In genomic region chr2:32362817-32363340, GRCm38 (mm10) we compare ENCODE assay signal across 8 mouse cellular contexts. TPM values are rescaled to one million over a fixed set of nuclear protein-coding genes. Genes with fewer than 3 reads are reported as not detected.
DNase-seq lines count a peak whose midpoint lies in the region; ATAC-seq lines count a peak whose summit lies in the region.

No protein-coding gene starts in this region.

- H3K9ac ChIP-seq in intestine, embryonic 15.5 days = peak overlapping the region; percentile 82
- peak overlapping the region; percentile 93 for H3K9ac ChIP-seq in midbrain, embryonic 11.5 days (ENCODE audit: low read length)

- peak overlapping the region; percentile 85 for H3K4me2 ChIP-seq in intestine, embryonic 15.5 days (replicated peaks)
- H3K4me2 ChIP-seq in midbrain, embryonic 11.5 days = peak overlapping the region; percentile 90

- peaks cover 16% of the 10 kb centered on the region; the same call in 1 of the 2 replicates for H3K36me3 ChIP-seq in intestine, embryonic 15.5 days
- H3K36me3 ChIP-seq in midbrain, embryonic 11.5 days (ENCODE audit: control insufficient read depth, insufficient read depth, low read length) = peaks cover 7% of the 10 kb centered on the region

- no peaks in the 10 kb centered on the region for H3K9me3 ChIP-seq in intestine, embryonic 15.5 days
- H3K9me3 ChIP-seq in midbrain, embryonic 11.5 days (ENCODE audit: control insufficient read depth, low read length) = no peaks in the 10 kb centered on the region

- ATAC-seq in intestine, embryonic 15.5 days = peak; percentile 90
- ATAC-seq in midbrain, embryonic 11.5 days (ENCODE audit: low FRiP score) = peak; percentile 81

- H3K27ac ChIP-seq in intestine, embryonic 15.5 days = peak overlapping the region; percentile 95
- H3K27ac ChIP-seq in midbrain, embryonic 11.5 days (ENCODE audit: low read depth, low read length) = peak overlapping the region; percentile 64

- peak; percentile 95 to 98 for DNase-seq in adrenal gland, adult (ENCODE audit: inconsistent age in 2 of 2, low spot score in 1 of 2)
- peak; percentile 84 for DNase-seq in embryo, embryonic 10 days (ENCODE audit: low spot score)
- DNase-seq in gastrocnemius, postnatal 25 days = peak; percentile 93
- peak; percentile 90 for DNase-seq in left cerebral cortex, postnatal 4 days
- peak; percentile 100 for DNase-seq in midbrain, embryonic 11.5 days (ENCODE audit: low spot score, missing footprints)
- DNase-seq in right cerebral cortex, postnatal 4 days = peak; percentile 89
- DNase-seq in yolk sac, embryonic 10.5 days (ENCODE audit: low spot score) = peak; percentile 92

- peaks cover 23% of the 10 kb centered on the region for H3K4me1 ChIP-seq in intestine, embryonic 15.5 days (replicated peaks)
- peaks cover 13% of the 10 kb centered on the region for H3K4me1 ChIP-seq in midbrain, embryonic 11.5 days (ENCODE audit: control insufficient read depth, insufficient read depth, low read length)

- no peaks in the 10 kb centered on the region for H3K27me3 ChIP-seq in intestine, embryonic 15.5 days (replicated peaks)
- peaks cover 7% of the 10 kb centered on the region; the same call in 1 of the 2 replicates for H3K27me3 ChIP-seq in midbrain, embryonic 11.5 days (ENCODE audit: control insufficient read depth, insufficient read depth, low read length)

- under 1% methylated on average over 53 of the region's 53 CpGs for WGBS in intestine, embryonic 15.5 days
- WGBS in midbrain, embryonic 11.5 days = under 1% methylated on average over 53 of the region's 53 CpGs

- intact Hi-C loops in left cerebral cortex, postnatal 4 days (cut with DNase I) = no loop called here

- H3K4me3 ChIP-seq in intestine, embryonic 15.5 days (replicated peaks) = peak overlapping the region; percentile 76
- H3K4me3 ChIP-seq in midbrain, embryonic 11.5 days (ENCODE audit: low read depth, low read length) = peak overlapping the region; percentile 79

RNA-seq across cellular contexts. Expression of gene Dnm1, which starts 9.7 kb away (rescaled TPM):
- total RNA-seq in gastrocnemius, postnatal 25 days (2021) = 1 to 10 TPM; 6.0 to 8.7 TPM
- polyA plus RNA-seq in intestine, embryonic 15.5 days (2015; fragmentation: Nextera tagmentation; extraction: Ambion mirVana) = 12.2 and 16.4 TPM in 2 replicates
- total RNA-seq in left cerebral cortex, postnatal 4 days (2021) = 100 to 1,000 TPM; 241 to 308 TPM
- 12.9 and 13.8 TPM in 2 replicates for polyA plus RNA-seq in midbrain, embryonic 11.5 days (2014; fragmentation: Nextera tagmentation; extraction: Ambion mirVana)

RNA-seq across cellular contexts. Expression of gene Ciz1, which starts 10.8 kb away (rescaled TPM):
- 10 to 100 TPM; 25.1 to 27.7 TPM for total RNA-seq in gastrocnemius, postnatal 25 days (2021)
- 38.9 and 39.8 TPM in 2 replicates for polyA plus RNA-seq in intestine, embryonic 15.5 days (2015; fragmentation: Nextera tagmentation; extraction: Ambion mirVana)
- total RNA-seq in left cerebral cortex, postnatal 4 days (2021) = 100 to 1,000 TPM in 1 of 2 experiments, 10 to 100 TPM in 1; 87.7 to 101 TPM
- polyA plus RNA-seq in midbrain, embryonic 11.5 days (2014; fragmentation: Nextera tagmentation; extraction: Ambion mirVana) = 43.1 and 46.9 TPM in 2 replicates

RNA-seq across cellular contexts. Expression of gene 1110008P14Rik, which starts 18.9 kb away (rescaled TPM):
- total RNA-seq in gastrocnemius, postnatal 25 days (2021) = 10 to 100 TPM; 35.2 to 39.7 TPM
- 38.6 and 42.5 TPM in 2 replicates for polyA plus RNA-seq in intestine, embryonic 15.5 days (2015; fragmentation: Nextera tagmentation; extraction: Ambion mirVana)
- 100 to 1,000 TPM; 101 to 110 TPM for total RNA-seq in left cerebral cortex, postnatal 4 days (2021)
- polyA plus RNA-seq in midbrain, embryonic 11.5 days (2014; fragmentation: Nextera tagmentation; extraction: Ambion mirVana) = 46.4 and 49.4 TPM in 2 replicates

RNA-seq across cellular contexts. Expression of gene Lcn2, which starts 25.2 kb away (rescaled TPM):
- total RNA-seq in gastrocnemius, postnatal 25 days (2021) = 1 to 10 TPM; 1.4 to 2.1 TPM
- polyA plus RNA-seq in intestine, embryonic 15.5 days (2015; fragmentation: Nextera tagmentation; extraction: Ambion mirVana) = 1.8 and 4.7 TPM in 2 replicates
- 1 to 10 TPM; 1.9 TPM for total RNA-seq in left cerebral cortex, postnatal 4 days (2021)
- 0.30 TPM in 1 of 2 replicates, not detected in the other for polyA plus RNA-seq in midbrain, embryonic 11.5 days (2014; fragmentation: Nextera tagmentation; extraction: Ambion mirVana)

RNA-seq across cellular contexts. Expression of gene Ptges2, which starts 32.8 kb away (rescaled TPM):
- total RNA-seq in gastrocnemius, postnatal 25 days (2021) = 10 to 100 TPM; 42.2 to 49.3 TPM
- polyA plus RNA-seq in intestine, embryonic 15.5 days (2015; fragmentation: Nextera tagmentation; extraction: Ambion mirVana) = 43.5 and 48.2 TPM in 2 replicates
- total RNA-seq in left cerebral cortex, postnatal 4 days (2021) = 10 to 100 TPM; 44.9 to 48.1 TPM
- polyA plus RNA-seq in midbrain, embryonic 11.5 days (2014; fragmentation: Nextera tagmentation; extraction: Ambion mirVana) = 24.7 and 25.4 TPM in 2 replicates

Comparison
In these comparisons a context has a peak if more than half of its experiments do, and no peak if none do; other contexts are left out.
1. Peak in every context shown above with its lines: DNase-seq, ATAC-seq, H3K4me3 ChIP-seq and H3K27ac ChIP-seq.
2. RNA of gene Dnm1, which starts 9.7 kb away (total RNA-seq): 241 to 308 TPM in left cerebral cortex, postnatal 4 days; 6.0 to 8.7 TPM in gastrocnemius, postnatal 25 days; every median in the first group is over 10 times any median in the second.